Mouse (Mus musculus) heart, embryonic 12.5 days (tissue): ENCODE results near the gene Ccdc85b. TPM values are rescaled to one million over a fixed set of nuclear protein-coding genes. Genes with fewer than 3 reads are reported as not detected.
A peak's percentile ranks its signal among the peaks of the same experiment; 100 is the strongest.
"Not testable (repeated sequence)": the region's sequence is repeated elsewhere in the genome, so short reads cannot be mapped to it uniquely, and the experiment has no call there.

Experiments
- ATAC-seq: fragments of 200-750 bp; cut with Nextera tagmentation; 2 replicates; pipeline ENCODE4 v1.8.0; 2017; ENCODE audit warnings: moderate TSS enrichment, moderate library complexity; ENCODE audit not compliant: insufficient number of reproducible peaks, low FRiP score
- H3K27ac ChIP-seq: fragments of 300-500 bp; sonication (generic); 2 replicates; pipeline ENCODE4 v1.5.1; 2016; ENCODE audit warnings: mild to moderate bottlenecking, moderate library complexity; ENCODE audit not compliant: poor library complexity, severe bottlenecking
- H3K27me3 ChIP-seq: fragments of 300-500 bp; sonication (generic); replicated peaks from 2 replicates; pipeline ENCODE4 v1.6.1; 2016; ENCODE audit warnings: mild to moderate bottlenecking, moderate library complexity
- H3K36me3 ChIP-seq: fragments of 300-500 bp; sonication (generic); 2 replicates; pipeline ENCODE4 v1.6.1; 2016; ENCODE audit warnings: mild to moderate bottlenecking, moderate library complexity
- H3K4me1 ChIP-seq: fragments of 300-500 bp; sonication (generic); replicated peaks from 2 replicates; pipeline ENCODE4 v1.6.1; 2016; ENCODE audit warnings: mild to moderate bottlenecking
- H3K4me2 ChIP-seq: fragments of 300-500 bp; sonication (generic); 2 replicates; pipeline ENCODE4 v1.6.1; 2016; ENCODE audit warnings: mild to moderate bottlenecking, moderate library complexity
- H3K4me3 ChIP-seq: fragments of 300-500 bp; sonication (generic); 2 replicates; pipeline ENCODE4 v1.5.1; 2016; ENCODE audit warnings: mild to moderate bottlenecking
- H3K9ac ChIP-seq: fragments of 300-500 bp; sonication (generic); 2 replicates; pipeline ENCODE4 v1.6.1; 2016; ENCODE audit warnings: mild to moderate bottlenecking, moderate library complexity
- H3K9me3 ChIP-seq: fragments of 300-500 bp; sonication (generic); replicated peaks from 2 replicates; pipeline ENCODE4 v1.6.1; 2016; ENCODE audit warnings: mild to moderate bottlenecking, moderate library complexity
- WGBS: fragments of 180-500 bp; shearing (Covaris S2); methylation state at CpG from one replicate; pipeline ENCODE4 v1.1.7; 2016; 5-methylcytosine and 5-hydroxymethylcytosine counted together
- polyA plus RNA-seq: library from polyadenylated mRNA; unstranded; fragments of >200 nt; fragmentation: Nextera tagmentation; extraction: Ambion mirVana; gene quantifications from 2 replicates; pipeline ENCODE4 v1.2.1, GENCODE M21; 2016

Gene Ccdc85b
- polyA plus RNA-seq, 1 experiment from 2014 or later = 10.5 TPM

DNA sequence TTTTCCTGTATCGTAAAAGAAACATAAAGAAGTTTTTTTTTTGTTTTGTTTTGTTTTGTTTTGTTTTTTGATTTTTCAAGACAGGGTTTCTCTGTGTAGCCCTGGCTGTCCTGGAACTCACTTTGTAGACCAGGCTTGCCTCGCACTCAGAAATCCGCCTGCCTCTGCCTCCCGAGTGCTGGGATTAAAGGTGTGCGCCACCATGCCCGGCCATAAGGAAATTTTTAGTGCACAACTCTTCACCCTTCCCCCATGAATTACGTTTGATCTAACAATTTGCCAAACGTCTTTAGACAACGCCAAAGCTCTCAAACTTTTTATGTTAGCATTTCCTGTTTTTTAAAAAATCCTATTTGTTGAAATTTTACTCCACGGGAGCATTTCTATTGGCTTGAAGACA lies 32.0 kb upstream of the Ccdc85b start:
- H3K4me1 ChIP-seq = peaks cover 39% of the 10 kb centered on the region
- ATAC-seq, H3K4me3 ChIP-seq, H3K4me2 ChIP-seq, H3K9ac ChIP-seq, H3K9me3 ChIP-seq, H3K27me3 ChIP-seq: not testable (repeated sequence)
- peak overlapping the region; percentile 100 for H3K27ac ChIP-seq
- WGBS = 52% methylated on average over 10 of the region's 10 CpGs
- H3K36me3 ChIP-seq = peaks cover 45% of the 10 kb centered on the region

DNA sequence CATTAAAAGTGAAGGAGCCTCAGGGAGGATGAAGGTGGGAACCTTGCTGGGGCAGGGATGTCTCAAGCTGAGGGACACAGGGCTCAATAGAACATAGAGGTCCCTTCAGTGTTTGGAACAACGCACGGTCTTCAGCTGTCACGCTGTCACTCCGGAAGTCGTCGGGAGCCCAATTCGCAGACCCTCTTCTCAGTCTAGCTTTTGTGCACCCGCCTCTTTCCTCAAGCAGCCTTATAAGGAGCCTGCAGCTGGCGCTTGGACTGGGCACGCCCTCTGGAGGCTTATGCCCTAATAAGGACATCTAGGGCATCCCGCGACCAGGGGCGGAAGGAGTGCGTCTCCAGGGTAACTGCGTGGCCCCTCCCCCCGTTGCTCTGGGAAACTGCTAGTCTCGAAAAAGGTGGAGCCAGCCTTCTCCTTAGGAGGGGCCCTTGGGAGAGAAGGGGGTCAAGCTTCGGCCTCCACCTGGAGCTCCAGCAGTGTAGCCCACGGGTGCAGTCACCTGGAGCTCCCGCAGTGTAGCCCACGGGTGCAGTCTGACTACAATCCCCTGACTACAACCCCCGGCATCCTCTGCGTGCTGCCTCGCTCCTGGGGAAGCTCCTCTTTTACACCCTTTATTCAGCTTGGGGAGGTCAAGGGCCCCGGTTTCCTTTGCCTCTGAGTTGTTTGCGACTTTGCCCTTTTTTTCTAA lies 31.3 kb upstream of the Ccdc85b start:
- WGBS = under 1% methylated on average over 26 of the region's 26 CpGs
- no peaks in the 10 kb centered on the region for H3K27me3 ChIP-seq
- peaks cover 45% of the 10 kb centered on the region for H3K36me3 ChIP-seq

DNA sequence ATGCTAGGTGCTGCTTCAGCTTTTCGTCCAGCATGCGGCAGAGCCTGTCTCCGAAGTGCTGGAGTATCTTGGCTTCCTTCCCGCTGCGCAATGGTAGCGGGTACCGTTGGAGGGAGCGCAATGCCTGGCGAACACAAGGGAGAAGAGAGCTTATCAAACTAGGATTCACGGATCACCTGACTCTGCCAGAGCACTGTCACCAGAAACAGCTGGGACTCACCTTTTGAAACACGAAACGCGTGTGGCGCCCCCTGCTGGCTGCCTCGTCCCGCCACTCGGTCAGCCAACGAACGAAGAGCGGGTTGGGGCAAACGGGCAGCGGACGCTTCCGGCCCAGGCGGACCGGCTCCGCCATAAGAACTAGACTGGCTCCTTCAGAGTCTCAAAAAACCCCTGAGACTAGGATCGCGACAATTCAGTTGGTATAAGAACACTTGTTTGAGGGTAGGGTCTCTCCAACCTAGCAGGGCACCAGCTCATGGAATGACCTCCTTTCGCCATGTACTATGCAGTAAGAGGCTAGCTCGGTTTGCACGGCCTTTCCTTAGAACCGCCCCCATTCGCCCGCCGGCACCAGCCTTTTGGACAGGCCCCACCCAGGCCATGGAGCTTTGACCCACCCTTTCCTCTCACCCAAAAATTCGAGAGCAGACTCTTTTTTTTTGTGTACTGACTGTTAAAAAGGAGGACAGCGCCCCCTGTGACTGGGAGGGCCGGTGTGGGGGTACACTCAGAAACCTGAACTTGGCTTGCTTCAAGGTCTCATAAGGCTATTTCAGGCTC lies 30.3 kb upstream of the Ccdc85b start, which contains the start of gene Mus81:
Gene Mus81, minus strand, starts transcription at position 635 of the 783 bp plus-strand sequence.
- WGBS = under 1% methylated on average over 39 of the region's 39 CpGs
- Histone ChIP-seq H3K27ac (peak within 1 kb of the TSS; percentile 100), H3K9ac (peak within 1 kb of the TSS; percentile 79), H3K9me3 (no peaks in the 10 kb centered on the region), H3K36me3 (peaks cover 45% of the 10 kb centered on the region), H3K27me3 (no peaks in the 10 kb centered on the region), H3K4me1 (peaks cover 29% of the 10 kb centered on the region), H3K4me2 (peak within 1 kb of the TSS; percentile 84), H3K4me3 (peak within 1 kb of the TSS; percentile 50)
- ATAC-seq = peak; percentile 78

More for the DNA sequence above, 31.3 kb upstream of the Ccdc85b start:
- peak overlapping the region; percentile 50 for H3K4me3 ChIP-seq
- H3K27ac ChIP-seq = peak overlapping the region; percentile 100
- H3K4me1 ChIP-seq = peaks cover 35% of the 10 kb centered on the region
- peak overlapping the region; percentile 84 for H3K4me2 ChIP-seq
- H3K9ac ChIP-seq = peak overlapping the region; percentile 67
- no peaks in the 10 kb centered on the region for H3K9me3 ChIP-seq
- ATAC-seq = peak; percentile 88

DNA sequence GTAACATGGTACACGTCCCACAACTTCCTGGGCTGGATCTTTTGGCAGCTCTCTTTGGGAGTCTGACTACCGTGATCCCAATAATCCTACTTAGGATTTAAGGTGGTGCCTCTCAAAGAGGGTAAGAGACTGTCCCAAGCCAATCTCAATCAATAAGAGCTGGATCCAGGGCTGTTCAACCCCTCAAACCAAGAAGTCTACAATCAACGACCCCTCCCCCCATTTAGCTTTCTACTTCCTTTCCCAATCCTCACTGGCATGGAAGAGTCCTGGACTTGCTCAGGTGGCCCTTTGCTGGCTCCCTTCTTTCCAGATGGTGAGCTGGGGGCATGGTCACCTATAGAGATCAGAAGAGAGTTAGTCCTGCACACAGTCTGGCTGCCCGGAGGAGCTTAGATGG lies 29.1 kb upstream of the Ccdc85b start:
- ATAC-seq = no peak
- no peaks in the 10 kb centered on the region for H3K9me3 ChIP-seq
- peaks cover 48% of the 10 kb centered on the region for H3K36me3 ChIP-seq
- WGBS = 85% methylated on average over 4 of the region's 4 CpGs
- 0 out of 2 replicates have a peak overlapping the region, but pooled peaks have one; percentile 32 for H3K9ac ChIP-seq
- H3K4me1 ChIP-seq = peaks cover 17% of the 10 kb centered on the region
- no peaks in the 10 kb centered on the region for H3K27me3 ChIP-seq
- peak overlapping the region; percentile 50; the same call in 1 of the 2 replicates for H3K4me3 ChIP-seq
- H3K27ac ChIP-seq = no peak overlapping the region
- peak overlapping the region; percentile 84 for H3K4me2 ChIP-seq

DNA sequence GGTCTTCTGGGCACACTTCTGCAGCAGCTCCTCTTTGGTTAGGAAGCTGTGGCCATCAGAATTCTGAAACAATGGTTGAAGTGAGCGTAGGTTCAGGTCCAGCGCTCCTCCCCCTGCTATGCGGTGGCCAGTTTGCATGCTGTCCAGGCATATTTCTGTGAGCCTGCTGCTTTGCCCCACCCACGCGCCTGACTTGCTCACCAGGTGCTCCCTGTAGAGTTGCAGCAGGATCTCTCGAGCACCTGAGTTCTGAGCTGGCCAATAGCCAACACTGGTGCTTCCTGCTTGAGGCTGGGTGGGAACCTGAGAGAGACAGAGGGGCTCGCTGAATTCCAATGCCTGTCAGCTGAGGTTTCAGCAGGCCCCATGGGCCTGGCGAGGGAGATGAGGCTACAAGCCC lies 28.6 kb upstream of the Ccdc85b start:
- Histone ChIP-seq H3K9me3 (no peaks in the 10 kb centered on the region), H3K9ac (no peak overlapping the region), H3K27ac (no peak overlapping the region), H3K36me3 (peaks cover 53% of the 10 kb centered on the region), H3K27me3 (no peaks in the 10 kb centered on the region), H3K4me3 (no peak overlapping the region), H3K4me2 (no peak overlapping the region), H3K4me1 (peaks cover 17% of the 10 kb centered on the region)
- WGBS = 86% methylated on average over 8 of the region's 8 CpGs
- no peak for ATAC-seq

DNA sequence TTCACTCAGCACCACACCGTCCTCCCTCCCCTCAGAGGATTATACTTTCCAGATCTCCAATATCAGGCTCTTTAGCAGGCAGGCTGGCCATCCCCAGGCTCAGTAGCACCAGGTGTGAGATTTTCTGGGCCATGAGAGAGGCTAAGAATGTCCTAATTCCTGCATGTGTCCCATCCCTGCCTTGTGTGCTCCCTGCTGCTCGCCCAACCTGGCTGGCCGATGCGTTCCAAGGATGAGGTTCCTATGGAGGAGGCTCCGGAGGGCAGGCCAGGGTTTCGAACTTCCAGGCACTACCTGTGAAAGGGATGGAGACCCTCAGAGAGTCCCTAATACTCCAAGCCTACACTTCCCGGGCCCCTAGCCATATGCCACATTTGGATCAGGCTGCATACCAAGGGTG lies 28.1 kb upstream of the Ccdc85b start:
- no peak for ATAC-seq
- Histone ChIP-seq H3K4me2 (no peak overlapping the region), H3K27ac (no peak overlapping the region), H3K4me3 (no peak overlapping the region), H3K36me3 (peaks cover 58% of the 10 kb centered on the region), H3K9me3 (no peaks in the 10 kb centered on the region), H3K27me3 (no peaks in the 10 kb centered on the region), H3K9ac (0 out of 2 replicates have a peak overlapping the region, but pooled peaks have one; percentile 4), H3K4me1 (peaks cover 17% of the 10 kb centered on the region)
- 91% methylated on average over 7 of the region's 7 CpGs for WGBS

DNA sequence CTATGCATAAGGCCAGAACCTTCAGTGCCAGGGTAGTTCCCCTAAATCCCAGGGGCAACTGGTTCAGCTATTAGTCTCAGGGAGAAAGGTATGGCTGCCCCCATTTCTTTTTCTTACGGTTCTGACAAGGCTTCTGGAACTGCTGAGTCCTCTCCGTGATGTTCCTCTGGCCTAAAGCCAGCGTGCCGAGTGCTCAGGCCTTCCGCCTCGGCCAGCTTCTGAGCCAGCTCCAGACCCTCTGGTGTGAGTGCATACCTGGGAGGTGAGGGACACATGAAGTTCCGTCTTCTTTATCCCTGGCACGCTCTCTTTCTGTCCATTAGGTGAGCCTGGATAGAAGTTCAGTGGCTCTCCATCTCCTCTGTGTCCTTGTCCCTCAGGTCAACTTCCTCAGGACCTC lies 27.7 kb upstream of the Ccdc85b start:
- Histone ChIP-seq H3K27ac (no peak overlapping the region), H3K27me3 (no peaks in the 10 kb centered on the region), H3K9ac (no peak overlapping the region), H3K9me3 (no peaks in the 10 kb centered on the region), H3K4me1 (peaks cover 17% of the 10 kb centered on the region), H3K4me3 (no peak overlapping the region), H3K36me3 (peaks cover 62% of the 10 kb centered on the region), H3K4me2 (no peak overlapping the region)
- ATAC-seq = no peak
- WGBS = 92% methylated on average over 8 of the region's 8 CpGs

DNA sequence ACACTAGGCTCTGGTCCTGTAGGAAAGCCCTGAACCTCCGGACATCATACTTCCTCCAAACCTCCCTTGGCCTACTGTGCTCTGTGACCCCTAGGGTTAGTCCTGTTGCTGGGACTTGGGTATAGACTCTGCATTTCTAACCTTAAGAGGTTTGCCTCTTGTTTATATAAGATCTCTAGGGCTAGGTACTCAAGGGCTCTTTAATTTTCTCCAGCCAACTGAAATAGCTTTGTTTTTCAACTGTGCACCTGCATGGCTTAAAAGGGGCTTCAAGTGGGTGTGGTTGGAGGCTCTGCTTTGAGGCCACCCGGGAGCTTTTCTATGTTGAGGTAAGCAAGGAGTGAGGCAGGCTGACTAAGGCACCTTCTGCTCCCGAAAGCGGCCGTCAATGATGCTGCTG lies 26.8 kb upstream of the Ccdc85b start:
- 85% methylated on average over 5 of the region's 5 CpGs for WGBS
- H3K36me3 ChIP-seq = peaks cover 71% of the 10 kb centered on the region
- no peak overlapping the region for H3K4me3 ChIP-seq
- H3K4me2 ChIP-seq = no peak overlapping the region
- H3K27me3 ChIP-seq = no peaks in the 10 kb centered on the region
- peaks cover 17% of the 10 kb centered on the region for H3K4me1 ChIP-seq
- 0 out of 2 replicates have a peak overlapping the region, but pooled peaks have one; percentile 4 for H3K9ac ChIP-seq
- no peak overlapping the region for H3K27ac ChIP-seq
- ATAC-seq = no peak
- H3K9me3 ChIP-seq = no peaks in the 10 kb centered on the region

DNA sequence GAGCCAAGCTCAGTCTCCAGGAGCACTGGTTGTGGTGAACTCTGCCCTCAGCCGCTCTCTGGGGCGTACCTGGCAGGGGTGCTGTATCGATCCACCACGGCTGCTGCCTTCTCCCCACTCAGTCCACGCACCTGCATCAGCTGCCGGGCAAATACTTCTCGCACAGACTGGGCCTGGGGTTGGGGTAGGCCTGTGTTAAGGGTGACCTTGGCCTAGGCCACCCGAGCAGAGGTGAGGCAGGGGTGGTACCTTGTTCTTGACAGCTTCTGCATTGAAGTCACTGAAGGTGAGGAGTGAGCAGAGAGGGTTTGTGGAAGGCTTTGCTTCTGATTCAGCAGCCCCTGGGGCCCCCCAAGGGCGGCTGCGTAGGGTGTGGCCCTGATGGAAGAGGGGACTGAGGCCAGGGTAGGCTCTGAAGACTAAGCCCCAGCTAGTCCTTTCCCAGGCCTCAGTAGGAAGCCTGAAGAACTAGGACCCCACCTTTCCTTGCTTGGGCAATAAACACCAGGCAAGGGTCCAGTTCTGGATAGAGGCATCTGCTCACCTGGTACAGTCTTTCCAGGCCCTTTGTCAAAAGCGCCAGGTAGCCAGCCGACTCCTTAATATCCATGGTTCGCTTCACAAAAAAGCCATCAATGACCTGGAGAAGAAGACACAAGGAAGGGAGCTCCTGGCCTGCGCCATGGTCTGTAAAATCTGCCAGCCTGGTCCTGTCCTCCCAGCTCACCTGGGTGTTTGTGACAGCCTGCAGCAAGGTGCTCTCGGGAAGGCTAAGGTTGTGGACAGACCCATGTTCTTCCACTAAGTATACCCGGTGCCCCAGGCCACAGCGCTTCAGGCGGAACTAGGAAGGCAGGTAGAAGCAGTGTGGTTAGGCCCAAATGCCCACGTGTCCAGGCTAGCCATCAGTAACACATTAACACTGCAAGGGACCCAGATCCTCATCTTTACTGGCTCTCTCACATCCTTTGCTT lies 26.0 kb upstream of the Ccdc85b start:
- Histone ChIP-seq H3K9ac (0 out of 2 replicates have a peak overlapping the region, but pooled peaks have one; percentile 4), H3K36me3 (peaks cover 77% of the 10 kb centered on the region), H3K4me1 (peaks cover 17% of the 10 kb centered on the region)

DNA sequence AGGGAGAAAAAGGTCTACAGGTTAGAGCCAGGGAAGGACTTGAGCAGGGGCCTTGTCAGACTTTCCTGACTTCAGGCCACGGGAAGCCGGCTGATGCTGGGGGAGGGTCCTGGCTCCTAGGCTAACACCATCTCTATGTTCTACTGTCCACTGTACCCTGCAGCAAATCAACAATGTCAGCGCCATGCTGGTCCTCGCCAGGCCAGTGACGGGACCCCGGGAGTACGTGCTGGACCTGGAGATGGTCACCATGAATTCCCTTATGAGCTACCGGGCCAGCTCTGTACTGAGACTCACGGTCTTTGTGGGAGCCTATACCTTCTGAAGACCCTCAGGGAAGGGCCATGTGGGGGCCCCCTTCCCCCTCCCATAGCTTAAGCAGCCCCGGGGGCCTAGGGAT lies 23.7 kb upstream of the Ccdc85b start:
- 85% methylated on average over 10 of the region's 10 CpGs for WGBS
- no peak overlapping the region for H3K4me3 ChIP-seq
- H3K36me3 ChIP-seq = peaks cover 89% of the 10 kb centered on the region

More for the DNA sequence above, 26.0 kb upstream of the Ccdc85b start:
- H3K9me3 ChIP-seq = no peaks in the 10 kb centered on the region
- no peak overlapping the region for H3K27ac ChIP-seq
- H3K4me2 ChIP-seq = no peak overlapping the region
- ATAC-seq = no peak
- WGBS = 88% methylated on average over 19 of the region's 19 CpGs
- no peak overlapping the region for H3K4me3 ChIP-seq
- H3K27me3 ChIP-seq = no peaks in the 10 kb centered on the region

More for the DNA sequence above, 23.7 kb upstream of the Ccdc85b start:
- Histone ChIP-seq H3K9ac (no peak overlapping the region), H3K4me2 (no peak overlapping the region), H3K9me3 (no peaks in the 10 kb centered on the region), H3K27me3 (no peaks in the 10 kb centered on the region), H3K27ac (no peak overlapping the region), H3K4me1 (peaks cover 10% of the 10 kb centered on the region)
- no peak for ATAC-seq
